Mouse (Mus musculus): Measurements from ENCODE around the gene Plpp7. TPM values are rescaled to one million over a fixed set of nuclear protein-coding genes. Genes with fewer than 3 reads are reported as not detected.
A peak's percentile ranks its signal among the peaks of the same experiment; 100 is the strongest.

Plpp7 gene
- polyA plus RNA-seq (2014; fragmentation: Nextera tagmentation; extraction: Ambion mirVana), result 11.7 and 13.0 TPM in 2 replicates

GRCm38 (mm10) chr2:32095351-32096121, at the start of gene Plpp7:
Plpp7 (plus strand) TSS chr2:32095528.
- Histone ChIP-seq H3K27ac (replicated peaks; ENCODE audit: low read depth, low read length) (no peak within 1 kb of the TSS; the same call in 1 of the 2 replicates), H3K4me1 (ENCODE audit: control insufficient read depth, insufficient read depth, low read length) (peaks cover 7% of the 10 kb centered on the region; the same call in 1 of the 2 replicates), H3K4me2 (ENCODE audit: low read depth, low read length) (peak within 1 kb of the TSS; percentile 60), H3K27me3 (replicated peaks; ENCODE audit: control insufficient read depth, insufficient read depth, low read length) (no peaks in the 10 kb centered on the region), H3K4me3 (ENCODE audit: low read depth, low read length) (peak within 1 kb of the TSS; percentile 40), H3K9me3 (ENCODE audit: control insufficient read depth, low read length) (no peaks in the 10 kb centered on the region), H3K36me3 (ENCODE audit: control insufficient read depth, insufficient read depth, low read length) (no peaks in the 10 kb centered on the region), H3K9ac (ENCODE audit: low read depth, low read length) (peak within 1 kb of the TSS; percentile 67)
- WGBS, result 55% methylated on average over 21 of the region's 22 CpGs
- ATAC-seq (ENCODE audit: low read depth) (peak; percentile 93), DNase-seq (ENCODE audit: low spot score) (peak; percentile 89)

DNA sequence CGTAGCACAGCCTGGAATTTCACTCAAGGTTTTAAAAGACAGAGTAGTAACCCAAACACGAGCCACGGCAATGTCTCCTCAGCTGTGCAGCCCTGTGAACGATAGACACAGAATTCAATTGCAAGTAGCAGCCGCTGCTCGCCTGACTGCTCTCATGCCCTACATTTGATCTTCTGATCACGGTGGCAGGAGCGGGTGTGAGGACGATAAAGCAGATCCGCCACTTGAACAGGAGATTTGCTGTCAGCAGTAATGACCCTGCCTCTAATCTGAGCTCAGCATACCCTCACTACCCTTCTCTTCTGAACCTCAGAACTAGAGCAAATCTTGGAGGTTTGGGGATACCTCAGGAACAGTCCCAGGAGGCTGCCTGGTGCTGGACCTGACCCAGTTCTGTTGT, 49.3 kb upstream of the Plpp7 start:
- H3K36me3 ChIP-seq (ENCODE audit: control insufficient read depth, insufficient read depth, low read length), result peaks cover 95% of the 10 kb centered on the region
- no peaks in the 10 kb centered on the region for H3K9me3 ChIP-seq (ENCODE audit: control insufficient read depth, low read length)
- no peak overlapping the region for H3K4me3 ChIP-seq (ENCODE audit: low read depth, low read length)
- no peak overlapping the region for H3K27ac ChIP-seq (replicated peaks; ENCODE audit: low read depth, low read length)
- H3K4me1 ChIP-seq (ENCODE audit: control insufficient read depth, insufficient read depth, low read length), result no peaks in the 10 kb centered on the region
- WGBS, result 84% methylated on average over 10 of the region's 10 CpGs
- no peak for DNase-seq (ENCODE audit: low spot score)
- ATAC-seq (ENCODE audit: low read depth), result no peak
- no peaks in the 10 kb centered on the region for H3K27me3 ChIP-seq (replicated peaks; ENCODE audit: control insufficient read depth, insufficient read depth, low read length)
- no peak overlapping the region for H3K4me2 ChIP-seq (ENCODE audit: low read depth, low read length)
- H3K9ac ChIP-seq (ENCODE audit: low read depth, low read length), result no peak overlapping the region

DNA sequence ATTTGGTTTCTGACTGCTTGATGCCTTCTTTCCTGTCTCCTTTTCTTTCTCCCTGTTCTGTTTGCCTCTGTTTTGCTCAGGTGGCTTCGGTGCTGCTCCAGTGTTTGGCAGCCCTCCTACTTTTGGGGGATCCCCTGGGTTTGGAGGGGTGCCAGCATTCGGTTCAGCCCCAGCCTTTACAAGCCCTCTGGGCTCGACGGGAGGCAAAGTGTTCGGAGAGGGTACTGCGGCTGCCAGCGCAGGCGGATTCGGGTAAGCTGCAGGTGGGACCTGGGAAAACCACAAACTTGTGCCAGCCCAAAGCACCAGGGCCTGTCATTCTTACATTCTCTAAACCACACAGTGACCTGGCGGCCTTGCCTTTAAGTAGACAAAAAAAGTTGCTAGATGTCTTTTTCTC, 48.0 kb upstream of the Plpp7 start:
- Histone ChIP-seq H3K9ac (ENCODE audit: low read depth, low read length) (no peak overlapping the region), H3K27me3 (replicated peaks; ENCODE audit: control insufficient read depth, insufficient read depth, low read length) (no peaks in the 10 kb centered on the region), H3K4me3 (ENCODE audit: low read depth, low read length) (no peak overlapping the region), H3K4me2 (ENCODE audit: low read depth, low read length) (no peak overlapping the region), H3K4me1 (ENCODE audit: control insufficient read depth, insufficient read depth, low read length) (no peaks in the 10 kb centered on the region), H3K36me3 (ENCODE audit: control insufficient read depth, insufficient read depth, low read length) (peaks cover 95% of the 10 kb centered on the region), H3K9me3 (ENCODE audit: control insufficient read depth, low read length) (no peaks in the 10 kb centered on the region), H3K27ac (replicated peaks; ENCODE audit: low read depth, low read length) (no peak overlapping the region)
- no peak for ATAC-seq (ENCODE audit: low read depth)
- no peak for DNase-seq (ENCODE audit: low spot score)
- 79% methylated on average over 10 of the region's 10 CpGs for WGBS

GRCm38 (mm10) chr2:32051791-32052190, 43.5 kb upstream of the Plpp7 start:
- H3K9ac ChIP-seq (ENCODE audit: low read depth, low read length), result no peak overlapping the region
- no peaks in the 10 kb centered on the region for H3K9me3 ChIP-seq (ENCODE audit: control insufficient read depth, low read length)
- 87% methylated on average over 8 of the region's 8 CpGs for WGBS
- H3K36me3 ChIP-seq (ENCODE audit: control insufficient read depth, insufficient read depth, low read length), result peaks cover 56% of the 10 kb centered on the region
- H3K4me3 ChIP-seq (ENCODE audit: low read depth, low read length), result no peak overlapping the region
- H3K4me2 ChIP-seq (ENCODE audit: low read depth, low read length), result no peak overlapping the region
- H3K27ac ChIP-seq (replicated peaks; ENCODE audit: low read depth, low read length), result no peak overlapping the region
- no peaks in the 10 kb centered on the region for H3K4me1 ChIP-seq (ENCODE audit: control insufficient read depth, insufficient read depth, low read length)
- ATAC-seq (ENCODE audit: low read depth) (no peak), DNase-seq (ENCODE audit: low spot score) (no peak)
- H3K27me3 ChIP-seq (replicated peaks; ENCODE audit: control insufficient read depth, insufficient read depth, low read length), result no peaks in the 10 kb centered on the region

DNA sequence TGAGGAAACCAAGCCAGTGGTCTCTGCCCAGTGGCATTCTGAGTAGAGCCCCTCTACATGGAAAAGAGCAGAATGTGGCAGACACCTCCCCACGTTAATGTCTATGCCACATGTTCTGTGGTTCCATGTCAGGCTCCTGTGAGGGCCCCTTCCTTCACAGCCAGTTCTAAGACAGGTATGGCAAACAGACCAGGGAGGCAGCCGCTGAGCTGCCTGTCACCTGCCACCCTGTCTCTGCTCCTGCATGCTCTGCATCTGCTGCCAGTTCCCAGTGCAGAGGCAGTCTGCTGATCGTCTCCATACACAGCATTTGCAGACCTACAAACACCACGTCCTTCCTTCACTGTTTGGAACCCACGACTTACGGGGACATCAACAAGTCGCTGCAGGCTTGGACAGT, 42.9 kb upstream of the Plpp7 start:
- no peak overlapping the region for H3K4me2 ChIP-seq (ENCODE audit: low read depth, low read length)
- no peak for ATAC-seq (ENCODE audit: low read depth)
- peaks cover 51% of the 10 kb centered on the region for H3K36me3 ChIP-seq (ENCODE audit: control insufficient read depth, insufficient read depth, low read length)
- H3K9me3 ChIP-seq (ENCODE audit: control insufficient read depth, low read length), result no peaks in the 10 kb centered on the region
- H3K9ac ChIP-seq (ENCODE audit: low read depth, low read length), result no peak overlapping the region
- 92% methylated on average over 7 of the region's 7 CpGs for WGBS
- H3K27ac ChIP-seq (replicated peaks; ENCODE audit: low read depth, low read length), result no peak overlapping the region
- no peak for DNase-seq (ENCODE audit: low spot score)
- no peaks in the 10 kb centered on the region for H3K4me1 ChIP-seq (ENCODE audit: control insufficient read depth, insufficient read depth, low read length)
- no peak overlapping the region for H3K4me3 ChIP-seq (ENCODE audit: low read depth, low read length)
- no peaks in the 10 kb centered on the region for H3K27me3 ChIP-seq (replicated peaks; ENCODE audit: control insufficient read depth, insufficient read depth, low read length)

- Histone ChIP-seq H3K9me3 (ENCODE audit: control insufficient read depth, low read length) (no peaks in the 10 kb centered on the region), H3K36me3 (ENCODE audit: control insufficient read depth, insufficient read depth, low read length) (peaks cover 21% of the 10 kb centered on the region), H3K27me3 (replicated peaks; ENCODE audit: control insufficient read depth, insufficient read depth, low read length) (no peaks in the 10 kb centered on the region), H3K4me1 (ENCODE audit: control insufficient read depth, insufficient read depth, low read length) (peaks cover 3% of the 10 kb centered on the region; the same call in 1 of the 2 replicates), H3K27ac (replicated peaks; ENCODE audit: low read depth, low read length) (no peak overlapping the region), H3K4me2 (ENCODE audit: low read depth, low read length) (no peak overlapping the region), H3K9ac (ENCODE audit: low read depth, low read length) (no peak overlapping the region), H3K4me3 (ENCODE audit: low read depth, low read length) (no peak overlapping the region)
- WGBS, result 61% methylated on average over 7 of the region's 7 CpGs
- peak; percentile 66 for DNase-seq (ENCODE audit: low spot score)
- ATAC-seq (ENCODE audit: low read depth), result peak; percentile 69
Measured at GRCm38 (mm10) chr2:32055357-32055965, 39.9 kb upstream of the Plpp7 start.

GRCm38 (mm10) chr2:32056524-32056923, 38.8 kb upstream of the Plpp7 start:
- Histone ChIP-seq H3K9me3 (ENCODE audit: control insufficient read depth, low read length) (no peaks in the 10 kb centered on the region), H3K4me1 (ENCODE audit: control insufficient read depth, insufficient read depth, low read length) (peaks cover 4% of the 10 kb centered on the region; the same call in 1 of the 2 replicates), H3K27ac (replicated peaks; ENCODE audit: low read depth, low read length) (no peak overlapping the region), H3K9ac (ENCODE audit: low read depth, low read length) (no peak overlapping the region), H3K4me3 (ENCODE audit: low read depth, low read length) (no peak overlapping the region), H3K4me2 (ENCODE audit: low read depth, low read length) (no peak overlapping the region), H3K27me3 (replicated peaks; ENCODE audit: control insufficient read depth, insufficient read depth, low read length) (no peaks in the 10 kb centered on the region), H3K36me3 (ENCODE audit: control insufficient read depth, insufficient read depth, low read length) (peaks cover 11% of the 10 kb centered on the region)
- 90% methylated on average over 10 of the region's 10 CpGs for WGBS
- DNase-seq (ENCODE audit: low spot score) (peak; percentile 74), ATAC-seq (ENCODE audit: low read depth) (peak; percentile 64)

DNA sequence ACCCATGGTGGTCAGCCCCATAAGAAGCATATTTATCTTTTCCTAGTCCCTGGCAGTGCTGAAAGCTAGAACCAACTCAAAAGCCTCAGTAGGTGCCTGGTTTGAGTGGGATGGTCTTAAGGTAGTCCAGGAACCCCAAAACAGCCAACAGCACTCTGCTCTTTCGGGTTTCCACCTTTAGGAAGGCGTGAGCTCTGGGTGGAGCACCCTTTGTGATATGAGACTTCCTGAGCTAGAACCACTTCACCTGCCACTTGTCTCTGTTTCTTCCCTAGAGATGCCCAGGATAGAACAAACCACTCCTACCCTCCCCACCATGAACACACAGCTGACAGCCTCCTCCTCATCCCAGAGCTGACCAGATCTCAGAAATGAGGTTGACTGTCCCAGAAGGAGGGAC, 38.0 kb upstream of the Plpp7 start:
- no peaks in the 10 kb centered on the region for H3K27me3 ChIP-seq (replicated peaks; ENCODE audit: control insufficient read depth, insufficient read depth, low read length)
- DNase-seq (ENCODE audit: low spot score), result no peak
- H3K9ac ChIP-seq (ENCODE audit: low read depth, low read length), result no peak overlapping the region
- H3K9me3 ChIP-seq (ENCODE audit: control insufficient read depth, low read length), result no peaks in the 10 kb centered on the region
- peaks cover 4% of the 10 kb centered on the region; the same call in 1 of the 2 replicates for H3K4me1 ChIP-seq (ENCODE audit: control insufficient read depth, insufficient read depth, low read length)
- ATAC-seq (ENCODE audit: low read depth), result no peak
- H3K27ac ChIP-seq (replicated peaks; ENCODE audit: low read depth, low read length), result no peak overlapping the region
- H3K4me3 ChIP-seq (ENCODE audit: low read depth, low read length), result no peak overlapping the region
- 78% methylated on average over 2 of the region's 2 CpGs for WGBS
- peaks cover 2% of the 10 kb centered on the region for H3K36me3 ChIP-seq (ENCODE audit: control insufficient read depth, insufficient read depth, low read length)
- H3K4me2 ChIP-seq (ENCODE audit: low read depth, low read length), result no peak overlapping the region

Data from embryonic facial prominence, embryonic 14.5 days (tissue).